Mouse (Mus musculus): Measurements from ENCODE around the gene Hbq1a. TPM values are rescaled to one million over a fixed set of nuclear protein-coding genes. Genes with fewer than 3 reads are reported as not detected.

Gene Hbq1a
- total and polyA plus RNA-seq, 3 experiments = not detected

DNA sequence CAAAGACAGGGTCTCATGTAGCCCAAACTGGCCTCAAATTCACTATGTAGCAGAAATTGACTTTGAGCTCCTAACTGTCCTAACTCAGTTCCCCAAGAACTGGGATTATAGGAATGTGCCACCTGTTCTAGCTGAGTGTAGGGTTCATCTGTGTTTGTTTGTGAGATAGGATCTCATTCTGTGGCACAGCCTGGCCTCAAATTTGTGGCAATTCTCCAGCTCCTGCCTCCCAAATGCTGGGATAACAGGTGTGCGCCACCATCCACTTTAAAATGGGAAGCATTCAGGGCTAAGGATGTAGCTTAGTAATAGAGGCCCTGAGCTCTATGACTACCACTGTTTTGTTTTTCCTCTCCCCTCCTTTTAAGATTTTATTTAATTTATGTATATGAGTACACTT lies 46.7 kb upstream of the Hbq1a start:
- no peak for TF ChIP-seq ELF1 (IDR thresholded peaks at IDR 0.05; ENCODE audit: low read depth, low read length)
- TF ChIP-seq RCOR1 (conservative IDR thresholded peaks at IDR 0.05; ENCODE audit: low read depth, low read length) = no peak
- no peak for TF ChIP-seq CHD2 (IDR thresholded peaks at IDR 0.05; ENCODE audit: low read length)
- no peak for TF ChIP-seq ZC3H11A (IDR thresholded peaks at IDR 0.05; ENCODE audit: low read depth, low read length)
- TF ChIP-seq JUN (IDR thresholded peaks at IDR 0.05; ENCODE audit: insufficient read depth, low read depth, low read length) = no peak
- no peak for TF ChIP-seq CHD1 (IDR thresholded peaks at IDR 0.05; ENCODE audit: low read depth, low read length)
- TF ChIP-seq ZKSCAN1 (IDR thresholded peaks at IDR 0.05; ENCODE audit: borderline replicate concordance, low read depth, low read length) = no peak
- TF ChIP-seq ZMIZ1 (IDR thresholded peaks at IDR 0.05; ENCODE audit: low read depth, low read length) = no peak
- TF ChIP-seq USF1 (IDR thresholded peaks at IDR 0.05; ENCODE audit: low read depth, low read length) = no peak
- no peak for TF ChIP-seq MEF2A (IDR thresholded peaks at IDR 0.05; ENCODE audit: borderline replicate concordance, low read depth, low read length)
- no peak overlapping the region for H3K9ac ChIP-seq (ENCODE audit: insufficient read depth, low read depth)
- H3K9me3 ChIP-seq (replicated peaks; ENCODE audit: low read length) = no peaks in the 10 kb centered on the region
- no peak overlapping the region for H3K4me3 ChIP-seq (replicated peaks in 1 of 3; ENCODE audit: low read depth in 2 of 3, low read length in 2 of 3, poor library complexity in 1 of 3)
- peaks cover 61 to 94% of the 10 kb centered on the region in 2 experiments for H3K36me3 ChIP-seq (replicated peaks in 1 of 2; ENCODE audit: control insufficient read depth in 1 of 2, insufficient read depth in 1 of 2, low read length in 1 of 2)
- no peak for DNase-seq (ENCODE audit: extremely low read depth)
- no peak overlapping the region for H3K27ac ChIP-seq (ENCODE audit: insufficient read depth, low read depth)
- no peaks in the 10 kb centered on the region for H3K27me3 ChIP-seq (replicated peaks)
- in situ Hi-C loops (cut with MboI; ENCODE audit: low pct_ligation_motif_present, low pct_unique_long_range_greater_than_20kb, low sequenced_read_pairs) (loop anchor here (5.0 kb wide), 2 partner anchors 34 to 64 kb away; partner anchors contain the start of gene Hbq1b), dilution Hi-C loops (cut with MboI; ENCODE audit: extremely low pct_ligation_motif_present, extremely low pct_unique_long_range_greater_than_20kb, low sequenced_read_pairs) (no loop called here)
- peaks cover 0 to 12% of the 10 kb centered on the region in 2 experiments; a peak in 1 of 4 replicates for H3K4me1 ChIP-seq (ENCODE audit: control insufficient read depth in 1 of 2, insufficient read depth in 2 of 2)
- H3K4me2 ChIP-seq (ENCODE audit: insufficient read depth, low read depth, poor library complexity, severe bottlenecking) = no peak overlapping the region
- H3K79me2 ChIP-seq (replicated peaks; ENCODE audit: control insufficient read depth, extremely low read depth, insufficient read depth, poor library complexity, severe bottlenecking) = no peaks in the 10 kb centered on the region

- Histone ChIP-seq H3K27me3 (replicated peaks) (no peaks in the 10 kb centered on the region), H3K4me2 (ENCODE audit: insufficient read depth, low read depth, poor library complexity, severe bottlenecking) (no peak overlapping the region), H3K27ac (ENCODE audit: insufficient read depth, low read depth) (no peak overlapping the region), H3K9me3 (replicated peaks; ENCODE audit: low read length) (no peaks in the 10 kb centered on the region), H3K36me3 (replicated peaks in 1 of 2; ENCODE audit: control insufficient read depth in 1 of 2, insufficient read depth in 1 of 2, low read length in 1 of 2) (peaks cover 57 to 91% of the 10 kb centered on the region in 2 experiments), H3K79me2 (replicated peaks; ENCODE audit: control insufficient read depth, extremely low read depth, insufficient read depth, poor library complexity, severe bottlenecking) (no peaks in the 10 kb centered on the region), H3K4me3 (replicated peaks in 1 of 3; ENCODE audit: low read depth in 2 of 3, low read length in 2 of 3, poor library complexity in 1 of 3) (no peak overlapping the region), H3K9ac (ENCODE audit: insufficient read depth, low read depth) (no peak overlapping the region), H3K4me1 (ENCODE audit: control insufficient read depth in 1 of 2, insufficient read depth in 2 of 2) (peaks cover 0 to 12% of the 10 kb centered on the region in 2 experiments; a peak in 1 of 4 replicates)
- dilution Hi-C loops (cut with MboI; ENCODE audit: extremely low pct_ligation_motif_present, extremely low pct_unique_long_range_greater_than_20kb, low sequenced_read_pairs) (no loop called here), in situ Hi-C loops (cut with MboI; ENCODE audit: low pct_ligation_motif_present, low pct_unique_long_range_greater_than_20kb, low sequenced_read_pairs) (no loop called here)
- DNase-seq (ENCODE audit: extremely low read depth) = no peak
- TF ChIP-seq ZKSCAN1 (IDR thresholded peaks at IDR 0.05; ENCODE audit: borderline replicate concordance, low read depth, low read length) = no peak
- no peak for TF ChIP-seq USF2 (conservative IDR thresholded peaks at IDR 0.05; ENCODE audit: low read depth, low read length)
- TF ChIP-seq KAT2A (IDR thresholded peaks at IDR 0.05; ENCODE audit: insufficient replicate concordance, low read length) = no peak
- no peak for TF ChIP-seq GABPA (IDR thresholded peaks at IDR 0.05; ENCODE audit: insufficient replicate concordance, low read depth, low read length)
- TF ChIP-seq EP300 (IDR thresholded peaks at IDR 0.05; ENCODE audit: low read length) = no peak
Observed at GRCm38 (mm10) chr11:32256146-32256545, 43.7 kb upstream of the Hbq1a start.

All from CH12.LX (cell line).